Mouse (Mus musculus) limb, embryonic 13.5 days (tissue): Measurements from ENCODE around the gene Mybpc2. TPM values are rescaled to one million over a fixed set of nuclear protein-coding genes. Genes with fewer than 3 reads are reported as not detected.

Experiments
- ATAC-seq: fragments of 200-750 bp; cut with Nextera tagmentation; 2 replicates; pipeline ENCODE4 v1.8.0; 2017; ENCODE audit warnings: low read depth, moderate number of reproducible peaks, moderate TSS enrichment; ENCODE audit not compliant: low FRiP score
- H3K27ac ChIP-seq: fragments of 300-500 bp; sonication (generic); 2 replicates; pipeline ENCODE4 v1.5.1; 2015; ENCODE audit warnings: inconsistent platforms, mild to moderate bottlenecking, moderate library complexity
- H3K27me3 ChIP-seq: fragments of 300-500 bp; sonication (generic); 2 replicates; pipeline ENCODE4 v1.6.1; 2015; ENCODE audit warnings: mild to moderate bottlenecking, inconsistent platforms
- H3K36me3 ChIP-seq: fragments of 300-500 bp; sonication (generic); 2 replicates; pipeline ENCODE4 v1.6.1; 2015; ENCODE audit warnings: inconsistent platforms, mild to moderate bottlenecking, moderate library complexity
- H3K4me1 ChIP-seq: fragments of 300-500 bp; sonication (generic); 2 replicates; pipeline ENCODE4 v1.6.1; 2015; ENCODE audit warnings: inconsistent platforms
- H3K4me2 ChIP-seq: fragments of 300-500 bp; sonication (generic); replicated peaks from 2 replicates; pipeline ENCODE4 v1.6.1; 2015; ENCODE audit warnings: inconsistent platforms, mild to moderate bottlenecking, moderate library complexity
- H3K4me3 ChIP-seq: fragments of 300-500 bp; sonication (generic); 2 replicates; pipeline ENCODE4 v1.5.1; 2015; ENCODE audit warnings: moderate library complexity, mild to moderate bottlenecking, inconsistent platforms
- H3K9ac ChIP-seq: fragments of 300-500 bp; sonication (generic); 2 replicates; pipeline ENCODE4 v1.6.1; 2015; ENCODE audit warnings: mild to moderate bottlenecking, inconsistent platforms
- H3K9me3 ChIP-seq: fragments of 300-500 bp; sonication (generic); 2 replicates; pipeline ENCODE4 v1.6.1; 2016; ENCODE audit warnings: inconsistent platforms
- WGBS: fragments of 180-500 bp; shearing (Covaris S2); methylation state at CpG from one replicate; pipeline ENCODE4 v1.1.7; 2015; 5-methylcytosine and 5-hydroxymethylcytosine counted together
- polyA plus RNA-seq: library from polyadenylated mRNA; unstranded; fragments of >200 nt; fragmentation: Nextera tagmentation; extraction: Ambion mirVana; gene quantifications from 2 replicates; pipeline ENCODE4 v1.2.1, GENCODE M21; 2015

The Mybpc2 gene
- polyA plus RNA-seq, 1 experiment from 2014 or later, result 0.10 TPM

GRCm38 (mm10) chr7:44471880-44472557, 52.4 kb downstream of the Mybpc2 start:
- peak overlapping the region; percentile 55; the same call in 1 of the 2 replicates for H3K27ac ChIP-seq
- peaks cover 9% of the 10 kb centered on the region for H3K36me3 ChIP-seq
- WGBS, result 41% methylated on average over 6 of the region's 6 CpGs
- no peak for ATAC-seq
- 0 out of 2 replicates have a peak overlapping the region, but pooled peaks have one; percentile 8 for H3K9ac ChIP-seq
- H3K4me3 ChIP-seq, result no peak overlapping the region
- H3K4me2 ChIP-seq, result no peak overlapping the region
- peaks cover 44% of the 10 kb centered on the region for H3K27me3 ChIP-seq
- H3K9me3 ChIP-seq, result no peaks in the 10 kb centered on the region
- peaks cover 42% of the 10 kb centered on the region for H3K4me1 ChIP-seq

GRCm38 (mm10) chr7:44470696-44471612, 53.5 kb downstream of the Mybpc2 start:
- H3K27me3 ChIP-seq, result peaks cover 34% of the 10 kb centered on the region
- H3K36me3 ChIP-seq, result peaks cover 9% of the 10 kb centered on the region
- H3K9me3 ChIP-seq, result no peaks in the 10 kb centered on the region
- no peak for ATAC-seq
- H3K4me3 ChIP-seq, result no peak overlapping the region
- H3K4me1 ChIP-seq, result peaks cover 42% of the 10 kb centered on the region
- no peak overlapping the region for H3K4me2 ChIP-seq
- H3K27ac ChIP-seq, result no peak overlapping the region; the same call in 1 of the 2 replicates
- H3K9ac ChIP-seq, result peak overlapping the region; percentile 31; the same call in 1 of the 2 replicates
- 89% methylated on average over 16 of the region's 16 CpGs for WGBS

- WGBS, result 90% methylated on average over 16 of the region's 16 CpGs
- Histone ChIP-seq H3K9ac (no peak overlapping the region), H3K4me2 (no peak overlapping the region)
These were observed 54.5 kb downstream of the Mybpc2 start for GRCm38 (mm10) chr7:44469677-44470675.

GRCm38 (mm10) chr7:44468644-44469285, 55.7 kb downstream of the Mybpc2 start:
- Histone ChIP-seq H3K4me3 (peak overlapping the region; percentile 70), H3K4me1 (peaks cover 35% of the 10 kb centered on the region), H3K27me3 (peaks cover 34% of the 10 kb centered on the region), H3K9me3 (no peaks in the 10 kb centered on the region), H3K27ac (no peak overlapping the region), H3K4me2 (peak overlapping the region; percentile 77), H3K9ac (peak overlapping the region; percentile 81), H3K36me3 (peaks cover 9% of the 10 kb centered on the region)
- no peak for ATAC-seq
- 73% methylated on average over 15 of the region's 15 CpGs for WGBS

More at GRCm38 (mm10) chr7:44469677-44470675, 54.5 kb downstream of the Mybpc2 start:
- Histone ChIP-seq H3K27me3 (peaks cover 34% of the 10 kb centered on the region), H3K9me3 (no peaks in the 10 kb centered on the region), H3K4me1 (peaks cover 42% of the 10 kb centered on the region), H3K36me3 (peaks cover 9% of the 10 kb centered on the region), H3K4me3 (0 out of 2 replicates have a peak overlapping the region, but pooled peaks have one; percentile 70), H3K27ac (no peak overlapping the region)
- no peak for ATAC-seq

GRCm38 (mm10) chr7:44467811-44468411, 56.5 kb downstream of the Mybpc2 start, which contains the start of gene Josd2:
Gene Josd2, plus strand, starts transcription at chr7:44467980.
- WGBS, result under 1% methylated on average over 42 of the region's 42 CpGs
- H3K4me2 ChIP-seq, result peak within 1 kb of the TSS; percentile 77
- H3K4me1 ChIP-seq, result peaks cover 31% of the 10 kb centered on the region
- peak within 1 kb of the TSS; percentile 81 for H3K9ac ChIP-seq
- no peaks in the 10 kb centered on the region for H3K9me3 ChIP-seq
- H3K27ac ChIP-seq, result peak within 1 kb of the TSS; percentile 61; the same call in 1 of the 2 replicates
- peaks cover 37% of the 10 kb centered on the region for H3K27me3 ChIP-seq
- peak within 1 kb of the TSS; percentile 70 for H3K4me3 ChIP-seq
- H3K36me3 ChIP-seq, result peaks cover 9% of the 10 kb centered on the region
- peak; percentile 96 for ATAC-seq

GRCm38 (mm10) chr7:44466888-44467311, 57.6 kb downstream of the Mybpc2 start:
- 89% methylated on average over 16 of the region's 16 CpGs for WGBS
- Histone ChIP-seq H3K9ac (no peak overlapping the region; the same call in 1 of the 2 replicates), H3K4me2 (peak overlapping the region; percentile 77), H3K4me3 (peak overlapping the region; percentile 70; the same call in 1 of the 2 replicates), H3K27ac (no peak overlapping the region), H3K36me3 (peaks cover 9% of the 10 kb centered on the region), H3K27me3 (peaks cover 41% of the 10 kb centered on the region), H3K4me1 (peaks cover 29% of the 10 kb centered on the region), H3K9me3 (no peaks in the 10 kb centered on the region)
- ATAC-seq, result no peak

- peaks cover 13% of the 10 kb centered on the region for H3K36me3 ChIP-seq
- ATAC-seq, result no peak
- H3K4me3 ChIP-seq, result 0 out of 2 replicates have a peak overlapping the region, but pooled peaks have one; percentile 70
- H3K9me3 ChIP-seq, result no peaks in the 10 kb centered on the region
- H3K9ac ChIP-seq, result no peak overlapping the region
- peaks cover 24% of the 10 kb centered on the region for H3K4me1 ChIP-seq
- 86% methylated on average over 10 of the region's 10 CpGs for WGBS
- no peak overlapping the region for H3K4me2 ChIP-seq
- H3K27me3 ChIP-seq, result peaks cover 48% of the 10 kb centered on the region
- H3K27ac ChIP-seq, result no peak overlapping the region
These were observed 58.2 kb downstream of the Mybpc2 start for GRCm38 (mm10) chr7:44466006-44466887.

- 44% methylated on average over 2 of the region's 2 CpGs for WGBS
- H3K9me3 ChIP-seq, result no peaks in the 10 kb centered on the region
- H3K4me2 ChIP-seq, result no peak within 1 kb of the TSS
- H3K27me3 ChIP-seq, result peaks cover 59% of the 10 kb centered on the region
- ATAC-seq, result no peak
- H3K36me3 ChIP-seq, result peaks cover 12% of the 10 kb centered on the region; the same call in 1 of the 2 replicates
- H3K9ac ChIP-seq, result no peak within 1 kb of the TSS
- no peak within 1 kb of the TSS for H3K4me3 ChIP-seq
- H3K4me1 ChIP-seq, result peaks cover 24% of the 10 kb centered on the region
- no peak within 1 kb of the TSS for H3K27ac ChIP-seq
These were observed 59.3 kb downstream of the Mybpc2 start, which contains the start of gene Aspdh for GRCm38 (mm10) chr7:44465111-44465510. Gene Aspdh, plus strand, starts transcription at chr7:44465391.

GRCm38 (mm10) chr7:44464511-44464910, 59.9 kb downstream of the Mybpc2 start:
- peaks cover 65% of the 10 kb centered on the region for H3K27me3 ChIP-seq
- no peak overlapping the region for H3K9ac ChIP-seq
- no peaks in the 10 kb centered on the region for H3K9me3 ChIP-seq
- H3K36me3 ChIP-seq, result peaks cover 10% of the 10 kb centered on the region; the same call in 1 of the 2 replicates
- H3K27ac ChIP-seq, result no peak overlapping the region
- WGBS, result 25% methylated on average over 4 of the region's 4 CpGs
- ATAC-seq, result no peak
- H3K4me3 ChIP-seq, result no peak overlapping the region
- no peak overlapping the region for H3K4me2 ChIP-seq
- H3K4me1 ChIP-seq, result peaks cover 24% of the 10 kb centered on the region
